Mouse (Mus musculus) megakaryocyte progenitor cell, adult 5-6 weeks (primary cell): ENCODE results near the gene Borcs5. TPM values are rescaled to one million over a fixed set of nuclear protein-coding genes. Genes with fewer than 3 reads are reported as not detected.
A peak's percentile ranks its signal among the peaks of the same experiment; 100 is the strongest.

Source experiments
- ATAC-seq: replicated peaks from 2 replicates; pipeline ENCODE4 v1.8.0; 2016; ENCODE audit warnings: mild to moderate bottlenecking, moderate TSS enrichment, inconsistent platforms; ENCODE audit not compliant: poor library complexity
- total RNA-seq, 2 experiments: library from RNA; stranded (forward) in 1 of 2; stranded (reverse) in 1 of 2; fragments of 157-497, 149-512 nt in 1 of 2; fragments of 200-1000 nt in 1 of 2; gene quantifications; 2 replicates each; pipeline versions ENCODE4 v1.2.3 to v1.2.4; 2015 to 2017

Borcs5 gene
- total RNA-seq, 2 experiments from 2014 or later = 8.7 to 11.5 TPM

DNA sequence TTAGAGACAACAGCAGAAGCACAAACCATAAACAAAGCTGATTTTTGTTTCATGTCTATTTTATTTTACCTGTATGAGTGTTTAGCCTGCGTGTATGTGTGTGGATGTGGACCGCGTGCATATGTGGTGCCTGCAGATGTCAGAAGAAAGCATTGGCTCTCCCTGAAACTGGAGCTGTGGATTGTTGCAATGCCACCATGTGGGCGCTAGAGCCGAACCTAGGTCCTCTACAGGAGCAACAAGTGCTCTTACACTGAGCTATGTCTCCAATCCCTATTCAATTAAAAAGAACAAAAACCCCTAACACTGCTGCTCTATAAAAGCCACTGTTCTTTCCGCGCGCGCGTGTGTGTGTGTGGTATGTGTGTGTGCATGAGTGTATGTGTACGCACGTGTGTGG is 13.9 kb upstream of the Borcs5 start:
- no peak for ATAC-seq

DNA sequence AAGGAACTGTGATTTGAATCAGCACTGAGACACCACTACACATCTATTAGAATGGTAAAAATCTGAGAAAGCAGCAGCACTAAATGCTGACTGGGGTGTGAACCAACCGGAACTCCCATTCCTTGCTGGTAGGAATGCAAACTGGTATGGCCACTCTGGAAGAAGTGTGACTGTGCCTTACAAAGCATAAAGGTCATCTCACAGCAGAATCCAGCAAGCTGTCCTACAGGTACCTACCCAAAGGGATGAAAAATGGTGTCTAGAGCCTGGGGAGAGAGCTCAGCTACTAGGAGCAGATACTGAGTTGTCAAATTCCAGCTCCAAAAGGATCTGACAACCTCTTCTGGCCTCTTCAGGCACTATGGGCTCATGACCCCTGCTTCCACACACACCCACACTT is 12.7 kb upstream of the Borcs5 start:
- ATAC-seq = no peak

DNA sequence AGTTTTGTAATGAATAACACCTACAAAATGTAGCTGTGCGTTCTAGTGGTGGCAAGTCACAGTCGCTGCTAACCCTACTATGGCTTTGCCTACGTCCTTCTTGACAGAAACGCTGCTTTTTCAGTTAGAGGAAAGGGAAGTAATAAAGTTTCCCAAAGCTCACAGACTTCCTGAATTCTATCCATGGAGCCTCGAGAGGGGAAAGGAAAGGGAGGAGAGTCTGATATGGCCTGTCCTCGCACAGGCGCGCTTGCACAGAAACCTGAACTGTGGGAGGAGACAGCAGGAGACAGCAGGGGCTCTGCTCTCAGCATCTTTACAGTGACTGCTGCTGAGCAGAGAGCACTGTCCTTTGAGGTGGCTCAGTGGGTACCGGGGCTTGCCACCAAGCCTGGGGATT is 8.9 kb upstream of the Borcs5 start:
- peak; percentile 54 for ATAC-seq

DNA sequence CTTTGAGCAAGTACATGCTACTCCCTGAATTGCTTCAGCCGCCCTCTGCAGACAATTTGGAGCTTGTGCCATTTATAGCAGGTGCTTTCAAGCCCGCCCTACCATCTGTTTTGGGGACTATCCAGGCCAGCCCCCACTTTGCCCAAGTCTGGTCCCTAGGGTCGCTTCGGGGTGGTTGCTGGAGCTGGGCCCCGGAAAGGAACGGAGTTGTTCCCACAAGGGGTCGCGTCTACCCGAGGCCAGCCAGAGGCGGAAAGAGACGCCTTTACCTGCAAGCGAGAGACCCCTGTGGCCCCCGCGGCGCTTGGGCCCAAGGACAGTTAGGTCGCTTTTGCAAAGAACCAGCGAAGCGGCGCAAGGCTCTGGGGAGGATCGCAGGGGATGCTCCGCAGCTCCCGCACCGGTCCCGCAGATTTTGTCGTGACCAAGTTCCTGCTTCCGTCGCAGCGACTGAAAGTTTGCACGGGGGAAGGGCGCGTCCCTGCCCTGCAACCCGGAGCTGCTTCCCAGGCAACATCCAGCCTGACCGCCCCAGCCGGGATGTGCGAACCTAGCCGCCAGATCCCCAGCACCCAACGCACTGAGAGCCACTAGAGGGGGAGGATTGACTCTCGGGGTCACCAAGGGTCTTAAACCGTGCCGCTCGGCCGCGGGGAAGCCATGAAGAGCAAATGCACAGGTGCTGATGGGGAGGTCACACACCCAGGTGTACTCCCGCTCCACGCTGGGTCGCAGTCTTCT is 7.2 kb upstream of the Borcs5 start, which contains the start of gene Mansc1:
Gene Mansc1 (minus strand): TSS at position 542 of the 741 bp plus-strand sequence.
- ATAC-seq = peak; percentile 68

DNA sequence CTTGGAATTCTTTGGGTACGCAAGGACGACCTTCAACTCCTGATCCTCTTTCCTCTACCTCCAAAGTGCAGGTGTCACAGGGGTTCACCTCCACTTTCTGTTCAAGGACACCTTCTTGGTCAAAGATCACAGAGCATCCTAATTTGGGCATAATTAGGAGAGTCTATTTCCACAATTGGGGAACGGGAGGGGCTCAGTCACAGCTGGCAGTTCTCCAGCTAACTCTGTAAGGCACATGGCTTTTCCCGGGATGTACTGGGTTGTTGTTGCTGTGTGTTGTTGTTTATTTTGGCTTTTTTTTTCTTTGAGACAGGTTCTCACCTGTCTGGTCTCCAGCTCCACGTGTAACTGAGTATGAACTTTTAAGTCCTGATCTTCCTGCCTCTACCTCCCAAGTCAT is 6.6 kb upstream of the Borcs5 start:
- no peak for ATAC-seq

DNA sequence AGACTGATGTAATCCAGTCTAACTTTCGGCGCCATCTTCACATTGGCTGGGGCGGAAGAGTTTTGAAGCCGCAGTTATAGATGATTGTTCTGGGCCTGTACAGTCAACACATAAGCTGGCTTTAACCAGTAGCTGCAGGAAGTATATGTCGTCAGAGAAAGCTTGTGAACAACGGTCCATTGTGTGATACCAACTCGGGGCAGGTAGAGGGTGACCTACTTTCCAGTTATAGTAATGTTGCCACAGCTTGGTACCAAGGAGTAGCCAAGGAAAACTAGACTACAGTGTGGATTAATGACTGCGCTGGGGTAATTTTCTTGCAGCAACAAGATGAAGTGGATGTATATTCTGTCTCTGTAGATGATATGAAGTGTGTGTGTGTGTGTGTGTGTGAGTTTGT is 5.8 kb upstream of the Borcs5 start:
- ATAC-seq = no peak

DNA sequence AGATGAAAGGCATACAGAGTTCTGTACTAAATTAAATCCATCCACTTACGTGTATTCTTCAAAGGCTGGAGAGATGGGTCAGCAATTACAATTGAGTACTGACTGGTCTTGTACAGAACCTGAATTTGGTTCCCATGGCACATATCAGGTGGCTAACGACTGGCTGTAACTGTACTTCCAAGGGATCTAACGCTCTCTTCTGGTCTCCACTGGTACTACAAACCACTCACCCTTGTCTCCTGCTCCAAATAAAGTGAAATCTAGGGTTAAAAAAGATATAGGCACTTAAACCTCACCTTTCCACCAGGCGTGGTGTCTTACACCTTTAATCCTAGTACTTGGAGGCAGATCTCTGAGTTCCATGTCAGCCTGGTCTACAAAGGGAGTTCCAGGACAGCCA is 2.8 kb upstream of the Borcs5 start:
- no peak for ATAC-seq

DNA sequence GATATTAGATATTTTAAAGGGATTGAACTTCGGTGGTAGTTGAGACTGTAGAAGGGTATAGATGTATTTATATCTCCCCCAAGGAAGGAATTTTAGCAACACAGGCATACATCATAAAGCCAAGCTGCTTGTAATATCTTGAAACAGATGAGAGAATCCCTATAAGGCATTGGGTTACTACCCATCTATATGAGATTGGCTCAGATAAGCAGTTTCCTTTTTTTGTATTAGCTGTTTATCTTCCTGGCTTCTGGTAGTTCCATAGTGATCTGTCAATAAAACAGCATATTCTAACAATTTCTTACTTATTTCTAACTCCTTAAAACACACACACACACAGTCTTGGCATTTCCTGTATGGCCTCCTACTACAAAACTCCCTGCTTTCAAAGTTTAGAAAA is 590 bp downstream of the Borcs5 start:
- no peak for ATAC-seq

DNA sequence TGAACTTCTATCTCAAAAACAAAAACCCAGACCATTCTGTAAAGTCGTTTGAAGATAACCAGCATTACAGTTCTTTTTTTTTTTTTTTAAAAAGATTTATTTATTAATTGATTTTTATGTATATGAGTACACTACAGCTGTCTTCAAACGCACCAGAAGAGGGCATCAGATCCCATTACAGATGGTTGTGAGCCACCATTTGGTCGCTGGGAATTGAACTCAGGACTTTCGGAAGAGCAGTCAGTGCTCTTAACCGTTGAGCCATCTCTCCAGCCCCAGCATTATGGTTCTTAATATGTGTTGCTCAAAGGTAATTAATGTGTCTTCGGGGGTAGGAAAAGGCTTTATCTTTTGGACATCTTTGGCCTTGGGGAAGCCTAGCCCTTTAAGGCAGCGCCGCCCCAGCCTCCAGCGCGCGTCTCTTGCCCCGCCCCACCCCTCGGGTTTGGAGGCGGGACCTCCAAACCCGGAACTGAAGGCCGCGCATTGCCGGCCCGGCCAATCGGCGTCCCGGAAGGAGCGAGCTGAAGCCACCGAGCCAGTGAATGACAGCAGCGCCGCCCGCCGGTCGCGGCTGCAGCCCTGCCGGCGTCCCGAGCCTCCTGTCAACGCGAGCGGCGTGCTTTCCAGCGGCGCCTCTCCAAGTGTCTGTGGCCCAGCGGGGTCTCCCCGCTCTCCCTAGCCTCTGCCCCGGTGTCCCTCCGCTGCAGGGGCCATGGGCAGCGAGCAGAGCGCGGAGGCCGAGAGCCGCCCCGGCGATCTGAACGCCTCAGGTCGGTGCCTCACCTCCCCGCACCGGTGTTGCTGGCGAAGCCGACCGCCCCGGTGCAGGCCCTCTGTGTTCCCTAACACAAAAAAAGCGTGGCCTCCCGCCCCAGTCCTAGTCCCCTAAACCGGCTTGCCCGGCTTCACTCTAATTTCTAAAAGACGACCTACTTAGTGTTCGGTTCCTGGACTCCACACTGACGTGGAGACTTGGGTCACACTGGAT is 1.5 kb downstream of the Borcs5 start:
- ATAC-seq = peak; percentile 97

DNA sequence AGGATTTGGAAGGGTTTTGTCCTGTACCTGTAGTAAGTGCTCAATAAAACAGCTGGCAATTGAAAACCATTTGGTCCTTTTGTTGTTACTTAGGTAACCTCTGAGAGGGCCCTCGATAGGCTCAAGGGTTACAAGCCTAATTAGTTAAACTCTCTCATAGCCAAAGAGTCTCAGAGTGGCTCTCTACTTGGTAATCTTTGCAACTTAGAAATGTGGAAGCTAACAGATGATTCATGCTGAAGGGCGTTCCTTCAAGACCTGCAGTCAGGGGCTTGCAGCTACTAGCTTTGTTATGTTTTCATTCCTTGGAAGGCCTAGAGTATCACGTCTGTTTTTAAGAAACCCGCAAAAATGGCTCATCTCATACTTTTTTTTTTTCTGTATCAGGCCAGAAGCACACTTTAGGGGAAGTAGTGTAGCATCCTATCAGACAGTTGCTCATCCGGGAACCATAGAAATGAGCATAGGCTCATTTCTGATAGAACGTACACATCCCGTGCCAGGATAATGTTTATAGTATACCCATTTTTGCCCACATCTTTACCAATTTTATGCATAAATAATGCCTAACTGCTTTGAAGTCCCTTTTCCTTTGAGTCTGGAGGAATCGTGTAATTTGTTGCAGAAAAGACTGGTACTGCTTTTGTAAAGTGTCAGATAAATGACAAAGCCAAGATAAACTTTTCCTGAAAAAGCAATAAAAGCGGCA is 2.6 kb downstream of the Borcs5 start:
- ATAC-seq = 0 out of 2 replicates have a peak, but pooled peaks have one; percentile 6

DNA sequence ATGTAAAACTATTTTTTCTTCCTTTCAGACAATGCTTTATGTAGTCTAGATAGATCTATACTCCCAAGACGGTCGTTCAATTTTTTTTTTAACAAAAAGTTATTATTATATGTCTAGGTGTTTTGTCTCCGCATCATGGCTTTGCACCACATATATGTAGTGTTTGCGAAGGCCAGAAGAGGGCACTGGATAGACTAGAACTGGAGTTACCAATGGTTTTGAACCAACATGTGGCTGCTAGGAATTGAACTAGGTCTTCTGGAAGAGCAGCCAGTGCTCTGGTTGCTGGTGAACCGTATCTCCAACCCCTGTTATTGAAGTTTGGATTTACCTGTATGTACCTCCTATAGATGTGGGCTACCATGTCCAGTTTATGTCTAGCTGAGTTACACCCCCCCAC is 4.0 kb downstream of the Borcs5 start:
- ATAC-seq = peak; percentile 35

DNA sequence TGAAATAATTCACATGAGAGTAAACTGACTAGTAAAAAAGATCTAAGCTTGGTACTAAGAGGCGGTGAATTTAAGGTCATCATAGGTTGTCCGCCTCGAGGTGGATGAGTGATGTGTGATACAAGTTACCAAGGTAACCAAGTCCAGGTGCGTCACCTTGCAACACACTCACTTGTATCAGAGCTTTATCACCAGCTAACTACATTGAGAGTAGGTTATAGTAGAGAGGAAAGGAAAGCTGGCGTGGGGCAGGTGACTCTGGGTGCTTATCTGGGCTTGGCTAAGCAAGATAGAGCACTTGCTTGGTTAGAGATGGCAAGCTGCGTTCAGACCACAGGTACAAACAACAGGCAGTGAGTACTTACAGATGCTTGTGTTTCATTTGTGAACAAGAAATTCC is 7.5 kb downstream of the Borcs5 start:
- ATAC-seq = no peak

DNA sequence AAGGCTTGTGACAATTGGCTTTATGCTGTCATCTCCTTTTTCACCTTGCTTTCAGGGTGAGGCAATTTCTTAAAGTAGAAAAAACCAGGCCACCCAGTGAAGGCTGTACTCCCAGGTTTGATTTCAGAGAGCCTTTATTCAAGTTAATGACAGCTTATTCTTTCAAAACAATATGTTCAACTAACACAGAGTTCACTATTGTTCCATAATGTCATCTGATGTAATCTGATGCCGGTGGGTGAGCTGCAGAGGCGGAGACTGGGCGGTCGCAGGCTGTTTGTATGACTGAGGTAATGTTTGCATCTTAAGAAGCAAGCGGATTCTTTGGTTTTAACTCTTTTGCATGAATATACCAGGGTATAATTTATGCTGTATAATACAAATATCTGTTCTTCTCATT is 8.3 kb downstream of the Borcs5 start:
- no peak for ATAC-seq

DNA sequence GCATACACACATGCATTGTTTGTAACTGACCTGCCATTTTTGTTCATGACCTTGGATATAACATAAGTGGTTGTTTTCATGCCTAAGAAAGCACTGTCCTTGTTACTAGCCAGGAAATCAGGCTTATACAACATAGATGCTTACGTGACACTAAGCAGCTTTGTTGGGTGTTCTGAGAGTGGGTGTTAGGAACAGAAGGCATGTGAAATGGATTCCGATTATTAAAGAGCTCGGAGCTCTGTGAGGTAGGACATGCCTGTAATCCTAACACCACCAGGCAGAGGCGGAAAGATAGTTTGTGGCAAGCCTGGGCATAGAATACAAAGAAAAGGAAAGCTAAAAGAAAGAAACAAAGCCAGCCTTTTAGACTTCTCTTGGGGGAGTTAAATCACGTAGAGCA is 9.0 kb downstream of the Borcs5 start:
- no peak for ATAC-seq

DNA sequence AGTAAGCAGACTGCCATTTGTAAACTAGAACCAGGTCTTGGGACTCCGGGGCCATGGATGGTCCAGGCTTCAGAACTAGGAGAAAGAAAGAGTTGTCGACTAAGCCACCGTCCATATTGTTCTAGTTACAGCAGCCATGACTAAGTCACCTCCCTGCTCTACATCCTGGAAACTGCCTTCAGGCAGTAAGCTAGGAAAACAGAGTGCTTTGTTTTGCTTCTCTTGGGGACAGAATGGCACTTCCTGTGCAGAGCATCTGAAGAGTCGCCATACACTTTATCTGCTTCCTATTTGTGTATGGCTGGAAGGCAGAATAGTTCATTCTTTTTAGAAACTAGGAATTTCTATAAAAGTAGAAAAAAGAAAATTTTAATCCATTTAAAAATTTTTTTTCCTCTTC is 17.2 kb downstream of the Borcs5 start:
- no peak for ATAC-seq

DNA sequence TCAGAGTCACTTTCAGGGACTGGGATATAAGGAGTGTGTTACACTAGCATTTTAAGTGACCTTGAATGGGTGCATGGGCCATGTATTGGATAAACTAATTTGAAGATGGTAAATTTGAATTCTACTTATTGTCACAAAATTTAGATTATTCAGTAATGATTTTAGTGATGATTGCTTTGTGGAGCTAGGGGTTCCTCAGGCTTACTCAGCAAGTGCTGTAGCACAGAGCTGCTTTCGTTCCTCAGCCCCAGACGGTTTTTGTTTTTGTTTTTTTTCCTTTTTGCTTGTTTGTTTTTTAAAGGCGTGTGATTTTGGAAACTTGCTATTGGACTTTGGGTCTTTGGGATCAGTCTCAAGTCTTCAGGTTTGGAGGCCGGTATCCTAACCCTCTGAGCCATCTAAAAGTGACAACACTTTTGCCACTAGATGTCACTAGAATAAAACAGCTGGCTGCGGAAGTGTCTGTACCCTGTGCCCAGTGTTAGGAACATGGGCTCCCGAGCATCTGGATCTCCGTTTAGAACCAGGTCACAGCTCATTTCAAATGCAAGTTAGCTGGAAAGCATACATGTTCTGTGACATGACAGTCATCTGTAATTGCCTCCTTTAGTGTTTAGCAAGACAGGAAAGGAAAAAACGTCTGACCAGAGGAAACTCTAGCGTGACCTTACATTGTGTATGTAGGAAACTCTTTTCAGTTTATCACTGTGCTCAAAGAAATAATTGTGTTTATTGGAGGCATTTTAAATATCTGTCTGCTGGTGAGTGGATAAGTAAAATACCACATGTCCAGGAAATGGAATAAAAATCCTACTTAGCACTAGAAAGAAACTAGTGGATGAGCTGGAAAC is 20.0 kb downstream of the Borcs5 start:
- peak; percentile 90 for ATAC-seq

DNA sequence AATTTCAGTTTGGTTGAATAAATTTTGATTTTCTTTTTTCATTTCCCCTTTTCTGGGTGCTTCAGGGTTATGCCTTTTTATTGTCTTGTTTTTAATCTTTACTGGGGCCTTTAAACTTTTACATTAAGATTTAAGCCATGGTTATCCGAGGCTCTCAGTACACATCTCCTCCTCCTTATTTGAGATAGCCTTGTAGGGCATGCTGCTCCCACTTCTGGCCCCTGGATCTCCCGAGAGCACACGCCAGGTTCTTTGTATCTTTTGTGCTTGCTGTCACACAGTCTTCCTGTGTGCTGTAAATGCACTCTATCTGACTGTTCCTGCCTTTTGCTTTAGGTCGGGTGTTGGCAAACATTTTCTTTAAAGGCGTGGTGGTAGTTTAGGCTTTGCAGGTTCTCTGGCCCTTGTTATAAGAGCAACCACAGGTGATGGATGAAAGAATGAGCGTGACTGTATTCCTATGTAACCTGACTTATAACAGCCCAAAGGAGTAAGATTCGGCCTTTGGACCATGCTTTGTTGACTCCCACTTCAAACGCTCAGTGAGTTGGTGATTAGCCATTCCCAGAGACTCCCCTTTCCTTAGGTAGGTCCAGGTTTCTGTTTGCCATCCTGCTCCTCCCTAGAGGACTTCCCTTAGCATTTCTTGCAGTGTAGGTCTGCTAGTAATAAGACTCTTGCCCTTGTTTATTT is 21.6 kb downstream of the Borcs5 start:
- peak; percentile 76 for ATAC-seq

DNA sequence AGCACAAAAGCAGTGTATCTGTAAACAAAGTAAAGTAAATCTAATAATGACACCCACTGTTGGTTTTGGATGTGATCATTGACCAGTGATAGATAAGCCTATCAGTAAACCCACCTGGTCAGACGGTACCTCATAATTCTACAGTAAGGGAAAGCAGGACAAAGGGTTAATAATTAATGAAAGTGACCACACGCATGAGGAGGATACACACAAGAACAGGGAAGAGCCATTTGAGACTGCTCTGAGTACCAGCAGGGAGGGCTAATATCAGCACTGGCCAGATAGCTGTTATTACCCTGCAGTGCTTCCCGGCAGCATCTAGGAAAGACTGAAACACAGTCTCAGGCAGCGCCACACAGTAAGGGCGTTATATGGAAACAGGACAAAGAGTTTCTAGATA is 25.3 kb downstream of the Borcs5 start:
- ATAC-seq = peak; percentile 36

DNA sequence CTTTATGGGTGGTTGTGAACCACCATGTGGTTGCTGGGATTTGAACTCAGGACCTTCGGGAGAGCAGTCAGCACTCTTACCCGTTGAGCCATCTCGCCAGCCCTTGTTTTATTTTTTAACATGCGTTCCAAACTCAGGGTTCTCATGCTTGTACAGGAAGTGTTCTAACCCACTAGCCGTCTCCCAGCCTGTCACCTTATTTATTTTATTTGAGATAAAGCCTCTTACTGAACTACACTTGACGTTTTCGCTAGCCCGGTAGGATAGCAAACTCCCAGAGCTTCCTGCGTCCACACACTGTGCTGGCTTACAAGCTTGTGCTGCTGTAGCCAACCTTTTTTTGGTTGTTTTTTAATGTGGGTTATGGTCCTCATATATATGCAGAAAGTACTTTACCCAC is 26.5 kb downstream of the Borcs5 start:
- no peak for ATAC-seq

DNA sequence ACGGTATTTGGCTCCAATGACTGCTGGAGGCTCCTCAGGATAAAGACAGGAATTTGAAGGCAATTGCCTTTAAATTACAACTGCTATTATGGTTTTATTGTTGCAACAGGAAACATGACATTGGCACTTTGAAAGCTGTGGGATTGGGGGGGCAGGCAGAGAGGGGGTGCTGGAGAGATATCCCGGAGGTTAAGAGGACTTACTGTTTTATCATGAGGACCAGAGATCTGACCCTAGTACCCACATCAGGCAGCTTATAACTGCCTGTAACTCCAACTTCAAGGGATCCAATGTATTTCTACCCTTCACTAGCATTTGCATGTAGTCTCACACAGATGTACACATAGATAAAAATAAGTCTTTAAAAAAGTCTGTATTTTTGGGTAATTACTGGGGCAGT is 29.2 kb downstream of the Borcs5 start:
- ATAC-seq = peak; percentile 74
